Mouse (Mus musculus): Measurements from ENCODE around the gene Vmn1r123. TPM values are rescaled to one million over a fixed set of nuclear protein-coding genes. Genes with fewer than 3 reads are reported as not detected.

Gene Vmn1r123
- polyA plus RNA-seq (2014; fragmentation: Illumina TruSeq; extraction: RNeasy Lipid Tissue Mini Kit (QIAGEN cat#74804); ENCODE audit: low read depth, low replicate concordance) = not detected

GRCm38 (mm10) chr7:21161885-21162284, at the start of gene Vmn1r123:
Vmn1r123 (plus strand) TSS chr7:21162185.

GRCm38 (mm10) chr7:21134028-21134427, 28.0 kb upstream of the Vmn1r123 start, which contains the start of gene Vmn1r122:
Vmn1r122 (minus strand) TSS chr7:21134128.

GRCm38 (mm10) chr7:21190323-21190722, 28.3 kb downstream of the Vmn1r123 start, which contains the start of gene Gm5157:
Gm5157 (minus strand) TSS chr7:21190423.

Other genes starting within 250 kb of the Vmn1r123 start
- not detected for gene Vmn1r118, start 249.8 kb upstream of the Vmn1r123 start, polyA plus RNA-seq (2014; fragmentation: Illumina TruSeq; extraction: RNeasy Lipid Tissue Mini Kit (QIAGEN cat#74804); ENCODE audit: low read depth, low replicate concordance)
- not detected for gene Vmn1r119, start 149.7 kb upstream of the Vmn1r123 start, polyA plus RNA-seq (2014; fragmentation: Illumina TruSeq; extraction: RNeasy Lipid Tissue Mini Kit (QIAGEN cat#74804); ENCODE audit: low read depth, low replicate concordance)
- gene Vmn1r120, start 108.4 kb upstream of the Vmn1r123 start, polyA plus RNA-seq (2014; fragmentation: Illumina TruSeq; extraction: RNeasy Lipid Tissue Mini Kit (QIAGEN cat#74804); ENCODE audit: low read depth, low replicate concordance) = not detected
- gene Vmn1r121, start 63.7 kb upstream of the Vmn1r123 start, polyA plus RNA-seq (2014; fragmentation: Illumina TruSeq; extraction: RNeasy Lipid Tissue Mini Kit (QIAGEN cat#74804); ENCODE audit: low read depth, low replicate concordance) = not detected
- not detected for gene Vmn1r122, start 28.1 kb upstream of the Vmn1r123 start, polyA plus RNA-seq (2014; fragmentation: Illumina TruSeq; extraction: RNeasy Lipid Tissue Mini Kit (QIAGEN cat#74804); ENCODE audit: low read depth, low replicate concordance)
- gene Gm5157, start 28.2 kb downstream of the Vmn1r123 start, polyA plus RNA-seq (2014; fragmentation: Illumina TruSeq; extraction: RNeasy Lipid Tissue Mini Kit (QIAGEN cat#74804); ENCODE audit: low read depth, low replicate concordance) = not detected
- gene Vmn1r124, start 98.4 kb downstream of the Vmn1r123 start, polyA plus RNA-seq (2014; fragmentation: Illumina TruSeq; extraction: RNeasy Lipid Tissue Mini Kit (QIAGEN cat#74804); ENCODE audit: low read depth, low replicate concordance) = not detected
- not detected for gene Vmn1r125, start 110.0 kb downstream of the Vmn1r123 start, polyA plus RNA-seq (2014; fragmentation: Illumina TruSeq; extraction: RNeasy Lipid Tissue Mini Kit (QIAGEN cat#74804); ENCODE audit: low read depth, low replicate concordance)
- gene Vmn1r126, start 139.3 kb downstream of the Vmn1r123 start, polyA plus RNA-seq (2014; fragmentation: Illumina TruSeq; extraction: RNeasy Lipid Tissue Mini Kit (QIAGEN cat#74804); ENCODE audit: low read depth, low replicate concordance) = not detected
- not detected for gene Vmn1r127, start 157.7 kb downstream of the Vmn1r123 start, polyA plus RNA-seq (2014; fragmentation: Illumina TruSeq; extraction: RNeasy Lipid Tissue Mini Kit (QIAGEN cat#74804); ENCODE audit: low read depth, low replicate concordance)
- gene Vmn1r128, start 187.2 kb downstream of the Vmn1r123 start, polyA plus RNA-seq (2014; fragmentation: Illumina TruSeq; extraction: RNeasy Lipid Tissue Mini Kit (QIAGEN cat#74804); ENCODE audit: low read depth, low replicate concordance) = not detected
- not detected for gene Vmn1r129, start 199.1 kb downstream of the Vmn1r123 start, polyA plus RNA-seq (2014; fragmentation: Illumina TruSeq; extraction: RNeasy Lipid Tissue Mini Kit (QIAGEN cat#74804); ENCODE audit: low read depth, low replicate concordance)

Data from sigmoid colon, adult 10 weeks (tissue).